Mouse (Mus musculus) forebrain, embryonic 11.5 days (tissue): ENCODE results near the gene Tymp. TPM values are rescaled to one million over a fixed set of nuclear protein-coding genes. Genes with fewer than 3 reads are reported as not detected.

Experiments used
- ATAC-seq: fragments of 200-750 bp; cut with Nextera tagmentation; replicated peaks from 2 replicates; pipeline ENCODE4 v1.8.0; 2017; ENCODE audit warnings: moderate TSS enrichment; ENCODE audit not compliant: low FRiP score
- DNase-seq: peaks from one replicate; pipeline ENCODE4 v3.0.0-alpha.2; 2017; ENCODE audit warnings: low spot score
- H3K27ac ChIP-seq: fragments of 300-500 bp; sonication (generic); 2 replicates; pipeline ENCODE4 v1.5.1; 2014; ENCODE audit warnings: low read depth, low read length
- H3K27me3 ChIP-seq: fragments of 300-500 bp; sonication (generic); 2 replicates; pipeline ENCODE4 v1.6.1; 2014; ENCODE audit warnings: mild to moderate bottlenecking, low read length, mixed read lengths; ENCODE audit not compliant: control insufficient read depth, insufficient read depth
- H3K36me3 ChIP-seq: fragments of 300-500 bp; sonication (generic); 2 replicates; pipeline ENCODE4 v1.6.1; 2014; ENCODE audit warnings: mild to moderate bottlenecking, low read length, moderate library complexity, mixed read lengths; ENCODE audit not compliant: control insufficient read depth, insufficient read depth
- H3K4me1 ChIP-seq: fragments of 300-500 bp; sonication (generic); replicated peaks from 2 replicates; pipeline ENCODE4 v1.6.1; 2014; ENCODE audit warnings: low read length, mixed read lengths; ENCODE audit not compliant: control insufficient read depth, insufficient read depth
- H3K4me2 ChIP-seq: fragments of 300-500 bp; sonication (generic); 2 replicates; pipeline ENCODE4 v1.6.1; 2014; ENCODE audit warnings: low read depth, mild to moderate bottlenecking, low read length, moderate library complexity, mixed read lengths; ENCODE audit not compliant: severe bottlenecking
- H3K4me3 ChIP-seq: fragments of 300-500 bp; sonication (generic); 2 replicates; pipeline ENCODE4 v1.5.1; 2014; ENCODE audit warnings: low read depth, low read length
- H3K9ac ChIP-seq: fragments of 300-500 bp; sonication (generic); 2 replicates; pipeline ENCODE4 v1.6.1; 2014; ENCODE audit warnings: low read length
- H3K9me3 ChIP-seq: fragments of 300-500 bp; sonication (generic); 2 replicates; pipeline ENCODE4 v1.6.1; 2016; ENCODE audit warnings: low read length, mixed read lengths; ENCODE audit not compliant: control insufficient read depth
- WGBS: fragments of 180-500 bp; shearing (Covaris S2); extraction: QIAGEN DNeasy Blood & Tissue Kit; methylation state at CpG from one replicate; pipeline ENCODE4 v1.1.7; 2014; 5-methylcytosine and 5-hydroxymethylcytosine counted together
- polyA plus RNA-seq: library from polyadenylated mRNA; unstranded; fragments of >200 nt; fragmentation: Nextera tagmentation; extraction: Ambion mirVana; gene quantifications from 2 replicates; pipeline ENCODE4 v1.2.1, GENCODE M21; 2014

Gene Tymp
- polyA plus RNA-seq, 1 experiment from 2014 or later: 0.80 TPM

DNA sequence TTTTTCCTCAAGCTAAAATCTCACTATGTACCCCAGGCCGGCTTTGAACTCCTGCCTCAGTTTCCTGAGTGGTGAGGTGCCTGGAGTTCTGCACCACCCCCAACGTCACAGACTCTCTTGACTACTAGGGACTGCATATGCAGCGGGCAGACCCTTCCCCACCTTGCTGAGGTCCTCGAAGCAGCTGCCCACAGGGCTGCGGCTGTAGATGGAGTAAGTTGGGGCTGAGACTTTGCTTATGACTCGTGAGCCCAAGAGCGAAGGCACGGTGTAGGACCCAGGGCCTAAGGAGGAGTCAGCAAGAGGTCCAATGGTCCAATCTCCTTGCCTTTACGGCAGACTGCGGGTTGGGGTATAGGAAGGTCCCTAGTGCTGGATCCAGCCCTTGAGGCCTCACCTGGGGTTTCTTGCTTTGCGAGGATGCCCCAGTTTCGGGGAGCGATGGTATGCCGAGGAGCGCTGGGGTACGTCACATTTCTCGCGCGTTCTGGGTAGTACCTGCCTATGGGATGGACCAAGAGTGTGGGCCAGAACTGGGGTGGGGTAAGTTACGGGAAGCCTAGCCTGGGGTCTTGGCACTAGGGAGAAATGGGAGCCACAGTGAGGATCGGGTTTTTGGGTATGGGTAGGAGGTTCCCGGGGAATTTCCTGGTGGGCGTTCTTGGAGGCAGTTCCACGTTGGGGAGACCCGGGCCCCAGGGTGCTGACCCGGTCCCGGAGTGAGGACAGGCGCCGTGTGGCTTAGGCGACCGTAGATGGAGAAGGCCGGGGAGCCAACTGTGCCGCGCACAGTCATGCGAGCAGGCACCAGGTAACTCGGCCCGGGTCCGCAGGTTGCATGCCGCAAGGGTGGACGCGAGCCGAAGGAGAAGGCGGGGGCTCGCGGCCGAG, 1.3 kb upstream of the Tymp start:
- Histone ChIP-seq H3K4me1 (peaks cover 13% of the 10 kb centered on the region), H3K4me2 (peak overlapping the region; percentile 68), H3K27ac (no peak overlapping the region), H3K27me3 (peaks cover 42% of the 10 kb centered on the region), H3K9ac (peak overlapping the region; percentile 43; the same call in 1 of the 2 replicates), H3K9me3 (no peaks in the 10 kb centered on the region), H3K36me3 (no peaks in the 10 kb centered on the region), H3K4me3 (peak overlapping the region; percentile 35)
- DNase-seq: no peak
- 12% methylated on average over 46 of the region's 46 CpGs for WGBS
- ATAC-seq: no peak

- WGBS: 7% methylated on average over 18 of the region's 18 CpGs
- DNase-seq (no peak), ATAC-seq (no peak)
- H3K9ac ChIP-seq: no peak overlapping the region
- no peak overlapping the region for H3K27ac ChIP-seq
- H3K4me3 ChIP-seq: no peak overlapping the region
- peaks cover 42% of the 10 kb centered on the region for H3K27me3 ChIP-seq
- H3K9me3 ChIP-seq: no peaks in the 10 kb centered on the region
- H3K4me2 ChIP-seq: no peak overlapping the region
- peaks cover 13% of the 10 kb centered on the region for H3K4me1 ChIP-seq
- H3K36me3 ChIP-seq: no peaks in the 10 kb centered on the region
Measured at GRCm38 (mm10) chr15:89377362-89377761, 523 bp upstream of the Tymp start.

DNA sequence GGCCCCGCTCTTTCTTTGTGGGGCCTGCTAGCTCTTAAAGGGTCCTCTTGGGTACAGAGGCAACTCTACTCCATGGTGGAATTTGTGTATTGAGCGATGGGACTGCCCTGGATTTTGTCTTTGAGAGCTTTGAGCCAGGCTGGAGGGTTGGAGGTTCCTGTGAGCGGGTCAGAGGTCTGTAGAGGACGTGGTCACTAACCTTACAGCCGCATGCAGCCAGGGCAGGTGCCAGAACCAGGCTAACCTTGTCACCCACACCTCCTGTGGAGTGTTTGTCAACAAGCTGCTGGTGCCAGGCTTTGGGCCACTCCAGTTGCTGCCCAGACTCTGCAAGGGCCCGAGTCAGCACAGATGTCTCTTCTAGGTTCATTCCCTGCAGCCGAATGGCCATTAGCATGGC, 799 bp downstream of the Tymp start:
- H3K9me3 ChIP-seq: no peaks in the 10 kb centered on the region
- H3K36me3 ChIP-seq: peaks cover 7% of the 10 kb centered on the region; the same call in 1 of the 2 replicates
- peaks cover 13% of the 10 kb centered on the region for H3K4me1 ChIP-seq
- ATAC-seq: no peak
- no peak overlapping the region for H3K9ac ChIP-seq
- no peak for DNase-seq
- peaks cover 42% of the 10 kb centered on the region for H3K27me3 ChIP-seq
- no peak overlapping the region for H3K4me2 ChIP-seq
- H3K27ac ChIP-seq: no peak overlapping the region
- no peak overlapping the region for H3K4me3 ChIP-seq
- WGBS: 81% methylated on average over 7 of the region's 7 CpGs

DNA sequence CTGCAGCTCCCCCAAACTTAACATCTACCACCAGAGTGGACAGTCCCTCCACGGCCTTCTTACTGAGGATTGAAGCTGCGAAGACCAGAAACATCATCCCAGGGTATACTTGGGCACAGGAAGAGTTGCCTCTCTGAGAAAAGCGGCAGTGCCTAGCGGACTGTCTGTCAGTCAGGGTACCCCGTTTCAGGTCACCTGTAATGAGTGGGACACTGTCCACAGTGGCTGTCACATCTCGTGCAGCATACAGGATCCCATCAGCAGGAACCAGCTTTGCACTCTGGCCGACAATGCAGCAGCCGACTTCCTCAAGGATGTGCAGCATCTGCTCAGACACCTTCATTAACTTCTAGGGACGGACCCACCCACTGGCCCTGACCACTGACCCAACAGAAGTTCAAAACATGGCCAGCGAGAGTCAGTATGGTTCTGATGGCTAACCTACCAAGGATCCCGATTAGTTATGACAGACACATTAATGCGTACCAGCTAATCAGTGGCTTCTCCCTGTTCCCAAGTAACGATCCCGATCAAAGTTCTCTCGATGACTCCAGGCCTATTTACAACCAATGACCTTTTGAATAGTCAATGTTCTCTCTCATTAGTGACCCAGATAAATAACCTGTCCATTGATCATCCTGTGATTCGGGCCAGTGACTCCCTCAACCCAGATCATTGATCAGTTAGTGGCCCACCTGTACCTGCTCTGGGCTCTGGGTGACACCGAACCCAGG, 1.9 kb downstream of the Tymp start:
- WGBS: 90% methylated on average over 17 of the region's 17 CpGs
- DNase-seq (peak; percentile 52), ATAC-seq (no peak)
- Histone ChIP-seq H3K4me3 (no peak overlapping the region), H3K27ac (no peak overlapping the region), H3K36me3 (peaks cover 15% of the 10 kb centered on the region), H3K4me2 (no peak overlapping the region), H3K9me3 (no peaks in the 10 kb centered on the region), H3K27me3 (peaks cover 39% of the 10 kb centered on the region), H3K9ac (no peak overlapping the region), H3K4me1 (peaks cover 13% of the 10 kb centered on the region)

GRCm38 (mm10) chr15:89374340-89374739, 2.5 kb downstream of the Tymp start:
- Histone ChIP-seq H3K4me2 (peak overlapping the region; percentile 89), H3K27me3 (peaks cover 34% of the 10 kb centered on the region), H3K36me3 (peaks cover 17% of the 10 kb centered on the region), H3K27ac (no peak overlapping the region; the same call in 1 of the 2 replicates), H3K9ac (peak overlapping the region; percentile 83), H3K4me1 (peaks cover 12% of the 10 kb centered on the region), H3K4me3 (peak overlapping the region; percentile 63), H3K9me3 (no peaks in the 10 kb centered on the region)
- WGBS: 48% methylated on average over 9 of the region's 9 CpGs
- DNase-seq (no peak), ATAC-seq (no peak; the same call in 1 of the 2 replicates)

- peak; percentile 78 for ATAC-seq
- Histone ChIP-seq H3K4me1 (peaks cover 7% of the 10 kb centered on the region), H3K9ac (peak within 1 kb of the TSS; percentile 83), H3K27me3 (peaks cover 28% of the 10 kb centered on the region), H3K9me3 (no peaks in the 10 kb centered on the region), H3K4me3 (peak within 1 kb of the TSS; percentile 63), H3K27ac (peak within 1 kb of the TSS; percentile 80), H3K36me3 (peaks cover 17% of the 10 kb centered on the region), H3K4me2 (peak within 1 kb of the TSS; percentile 89)
- peak; percentile 98 for DNase-seq
- 0% methylated on average over 40 of the region's 42 CpGs for WGBS
Measured at GRCm38 (mm10) chr15:89373762-89374248, 3.0 kb downstream of the Tymp start, which contains the start of gene Sco2. Gene Sco2 (minus strand): TSS chr15:89373846.

DNA sequence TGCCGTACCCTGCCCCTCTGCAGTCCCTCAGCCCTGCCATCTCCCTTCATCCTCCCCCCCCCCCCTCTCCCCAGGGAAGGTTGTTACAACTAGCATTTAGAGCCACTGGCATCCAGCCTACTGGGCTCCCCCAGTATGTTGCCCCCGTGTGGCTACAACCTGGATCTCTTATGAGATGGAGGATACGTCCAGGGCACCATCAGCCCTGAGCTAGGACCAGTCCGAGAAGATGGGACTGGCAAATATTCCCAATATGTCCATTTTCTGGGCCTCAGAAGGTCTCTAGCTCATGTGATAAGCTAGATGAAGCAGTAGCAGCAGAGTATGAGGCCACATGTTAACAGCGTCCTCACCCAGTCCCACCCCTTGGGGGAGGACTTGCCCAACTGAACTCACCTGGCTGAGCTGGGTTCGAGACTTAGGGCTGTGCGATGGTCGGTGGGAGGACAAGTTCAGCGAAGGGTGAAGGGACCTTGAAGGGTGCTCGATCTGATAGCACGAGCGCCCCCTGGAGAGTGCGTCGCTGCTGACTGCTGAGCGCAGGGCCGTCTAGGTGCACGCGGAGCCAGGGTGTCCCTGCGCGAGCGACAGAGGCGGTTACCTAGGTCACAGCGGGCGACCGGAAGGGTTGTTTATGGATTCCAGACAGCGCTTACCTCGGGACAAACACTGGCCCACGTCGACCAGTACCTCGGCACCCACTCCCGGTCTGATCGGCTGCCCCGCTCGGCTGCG, 3.6 kb downstream of the Tymp start:
- ATAC-seq (peak; percentile 72), DNase-seq (peak; percentile 89)
- Histone ChIP-seq H3K9ac (peak overlapping the region; percentile 83), H3K27me3 (peaks cover 22% of the 10 kb centered on the region), H3K4me3 (peak overlapping the region; percentile 63), H3K4me1 (peaks cover 4% of the 10 kb centered on the region), H3K4me2 (peak overlapping the region; percentile 89), H3K9me3 (no peaks in the 10 kb centered on the region), H3K36me3 (peaks cover 23% of the 10 kb centered on the region), H3K27ac (peak overlapping the region; percentile 80)
- 2% methylated on average over 35 of the region's 35 CpGs for WGBS

- H3K27ac ChIP-seq: no peak overlapping the region
- DNase-seq (peak; percentile 49), ATAC-seq (no peak)
- 85% methylated on average over 7 of the region's 7 CpGs for WGBS
- H3K9me3 ChIP-seq: no peaks in the 10 kb centered on the region
- H3K4me2 ChIP-seq: no peak overlapping the region
- peaks cover 4% of the 10 kb centered on the region for H3K4me1 ChIP-seq
- no peak overlapping the region for H3K9ac ChIP-seq
- peak overlapping the region; percentile 63; the same call in 1 of the 2 replicates for H3K4me3 ChIP-seq
- peaks cover 16% of the 10 kb centered on the region for H3K27me3 ChIP-seq
- peaks cover 26% of the 10 kb centered on the region for H3K36me3 ChIP-seq
Measured at GRCm38 (mm10) chr15:89372536-89372935, 4.3 kb downstream of the Tymp start.
